Mouse (Mus musculus) cerebellum, postnatal 4 days (tissue): ENCODE measurements around the gene Arl1.
A peak's percentile ranks its signal among the peaks of the same experiment; 100 is the strongest.
"Not testable (repeated sequence)": the region's sequence is repeated elsewhere in the genome, so short reads cannot be mapped to it uniquely, and the experiment has no call there.

ENCODE experiments used
- DNase-seq, 2 experiments: peaks; one replicate each; pipeline ENCODE4 v3.0.0; 2022; ENCODE audit warnings: low spot score in 2 of 2, mixed read lengths in 1 of 2

Arl1 gene

DNA sequence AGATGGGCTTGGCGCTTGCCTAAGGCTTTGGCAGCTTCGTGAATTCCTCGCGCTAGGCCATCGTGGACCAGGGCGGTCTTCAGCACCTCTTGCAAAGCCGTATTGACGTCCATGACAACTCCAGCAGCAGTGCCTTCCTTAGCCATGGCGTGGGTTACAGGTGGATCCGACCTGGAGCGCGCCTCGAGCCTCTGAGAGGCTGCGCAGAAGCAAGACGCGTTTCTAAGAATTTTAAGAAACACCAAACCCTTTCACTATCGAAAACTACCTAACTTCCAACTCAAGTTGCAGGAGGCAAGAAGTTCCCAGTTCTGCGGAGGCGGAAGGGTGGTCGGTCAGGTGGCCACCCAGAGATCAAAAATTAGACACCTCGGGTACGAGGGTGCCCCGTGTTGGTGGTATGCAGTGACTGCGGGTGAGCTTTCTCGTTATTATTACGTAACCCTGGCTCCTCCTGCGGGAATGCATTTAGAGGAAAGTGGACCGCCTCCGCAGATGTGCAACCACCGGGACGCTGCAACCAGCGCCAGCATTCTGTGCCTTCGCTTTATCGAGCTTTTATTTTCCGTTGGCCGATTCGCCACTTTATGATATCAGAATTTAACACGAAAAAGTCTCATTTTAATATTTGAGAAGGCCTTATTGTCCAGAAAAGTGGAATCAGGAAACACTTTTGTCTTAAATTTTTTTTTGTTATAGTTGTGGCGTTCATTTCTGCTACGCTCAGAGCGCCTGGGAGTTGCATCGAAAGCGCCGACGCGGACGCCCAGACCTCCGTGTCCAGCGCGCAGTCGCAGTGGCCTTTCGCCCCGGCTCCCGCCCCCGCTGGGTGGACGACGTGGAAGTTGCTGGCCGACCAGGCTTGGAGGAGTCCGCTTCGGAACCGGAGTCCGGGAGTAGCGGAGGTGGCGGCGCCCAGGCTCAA lies at the start of gene Arl1:
TSS of gene Arl1 (plus strand) at position 288 of the 925 bp plus-strand sequence.
- peak; percentile 86 to 92 for DNase-seq

GRCm38 (mm10) chr10:88682904-88683563 lies 47.6 kb upstream of the Arl1 start:
- DNase-seq, result no peak

GRCm38 (mm10) chr10:88684925-88685324 lies 45.7 kb upstream of the Arl1 start, which contains the start of gene Spic:
TSS of gene Spic (minus strand) at chr10:88685015.
- no peak for DNase-seq

- DNase-seq, result no peak
Observed at GRCm38 (mm10) chr10:88700938-88701337, 29.7 kb upstream of the Arl1 start.

DNA sequence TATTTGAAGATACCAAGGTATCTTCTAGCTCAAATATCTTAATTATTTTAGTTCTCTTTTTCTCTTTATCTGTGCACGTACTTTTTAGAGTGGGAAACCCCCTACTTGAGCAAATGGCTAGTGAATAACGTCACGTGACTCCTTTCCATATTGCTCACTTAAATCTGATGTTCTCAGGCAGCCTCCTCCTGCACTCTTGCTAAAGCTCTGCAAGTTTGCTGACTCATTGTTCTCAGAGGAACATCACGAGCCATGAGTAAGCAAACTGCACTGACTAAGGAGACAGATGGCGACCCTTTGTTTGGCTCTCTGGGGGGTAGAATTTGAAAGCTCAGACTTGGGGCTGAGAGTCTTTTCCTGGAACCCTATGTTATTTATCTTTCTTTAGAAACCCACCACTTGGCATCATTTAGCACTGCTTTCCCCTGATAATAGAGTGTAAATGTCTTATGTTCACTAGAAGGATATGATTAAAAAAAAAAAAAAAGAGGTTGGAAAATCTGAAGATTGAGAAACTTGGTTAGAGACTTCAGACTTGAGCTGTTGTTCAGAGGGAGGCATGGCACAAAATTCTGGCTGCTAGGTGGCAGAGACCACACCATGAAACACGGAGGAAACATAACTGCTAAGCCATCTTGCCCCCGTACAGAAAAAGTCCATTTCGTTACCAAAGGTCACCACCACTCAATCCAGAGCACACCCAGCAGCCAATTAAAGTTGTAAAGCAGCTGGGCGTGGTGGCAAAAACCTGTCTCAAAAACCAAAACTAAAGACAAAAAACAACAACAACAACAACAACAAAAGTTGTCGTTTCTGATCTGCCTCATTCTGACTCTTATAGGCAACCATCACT lies 21.8 kb upstream of the Arl1 start:
- DNase-seq, result no peak

DNA sequence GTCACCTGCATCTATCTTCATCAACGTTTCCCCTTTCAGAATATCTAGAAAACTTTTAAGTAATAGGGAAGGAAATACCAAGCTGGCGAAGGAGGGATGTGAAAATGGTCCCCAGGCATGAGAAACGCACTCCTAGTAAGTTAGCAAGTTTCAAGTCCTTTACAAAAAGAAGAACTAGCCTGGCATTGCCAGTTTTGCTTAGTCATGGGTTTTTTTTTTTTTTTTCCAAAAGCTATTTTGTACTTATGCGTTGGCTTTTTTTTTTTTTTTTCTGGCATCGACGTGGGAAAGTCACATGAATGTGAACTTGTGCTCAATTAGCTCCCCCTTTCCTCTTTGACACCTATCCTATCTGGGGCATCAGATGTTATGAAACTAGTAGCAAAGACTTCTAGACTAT lies 18.3 kb upstream of the Arl1 start:
- no peak for DNase-seq

DNA sequence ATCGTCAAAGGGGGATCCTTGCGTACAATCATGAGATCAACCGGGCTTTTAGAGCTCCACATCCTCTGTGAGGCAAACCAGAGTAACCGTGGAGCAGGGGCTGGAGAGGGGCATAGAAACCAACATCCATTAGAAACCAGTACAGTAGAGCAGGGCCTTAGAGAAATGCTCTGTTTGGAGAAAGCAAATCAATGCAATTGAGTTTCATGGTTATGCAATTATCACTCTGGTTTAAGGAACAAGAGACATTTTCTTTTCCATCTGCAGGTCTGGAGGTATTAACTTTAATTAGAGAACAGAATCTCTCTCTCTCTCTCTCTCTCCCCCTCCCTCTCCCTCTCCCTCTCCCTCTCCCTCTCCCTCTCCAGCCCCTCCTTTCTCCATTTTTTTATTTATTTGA lies 15.9 kb upstream of the Arl1 start:
- no peak for DNase-seq

- DNase-seq, result no peak
Observed at GRCm38 (mm10) chr10:88715621-88716020, 15.0 kb upstream of the Arl1 start.

DNA sequence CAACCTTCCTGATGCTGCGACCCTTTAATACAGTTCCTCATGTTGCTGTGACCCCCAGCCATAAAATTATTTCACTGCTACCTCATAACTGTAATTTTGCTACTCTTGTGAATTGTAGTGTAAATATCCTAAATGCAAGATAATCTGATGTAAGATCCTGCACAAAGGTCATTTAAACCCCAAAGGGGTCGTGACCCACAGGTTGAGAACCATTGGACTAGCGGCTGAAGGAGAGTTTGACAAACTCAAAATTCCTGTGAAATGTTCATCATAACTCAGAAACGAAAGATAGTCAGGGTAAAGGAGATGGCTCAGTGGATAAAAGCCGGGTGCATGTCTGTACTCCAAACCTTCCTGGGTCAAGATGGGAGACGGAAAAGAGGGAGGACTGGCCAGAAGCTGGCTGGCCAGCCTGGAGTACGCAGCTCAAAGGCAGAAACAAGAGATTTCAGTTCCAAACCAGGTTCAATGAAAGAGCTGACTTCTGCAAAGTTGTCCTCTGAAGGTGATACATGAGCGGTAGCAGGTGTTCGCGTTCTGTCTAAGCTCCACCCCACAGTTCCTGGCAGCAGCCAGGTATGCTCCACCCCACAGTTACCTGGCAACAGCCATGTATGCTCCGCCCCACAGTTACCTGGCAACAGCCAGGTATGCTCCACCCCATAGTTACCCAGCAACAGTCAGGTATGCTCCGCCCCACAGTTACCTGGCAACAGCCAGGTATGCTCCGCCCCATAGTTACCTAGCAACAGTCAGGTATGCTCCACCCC lies 13.5 kb upstream of the Arl1 start:
- no peak for DNase-seq

- no peak for DNase-seq
Observed at GRCm38 (mm10) chr10:88717756-88718025, 13.0 kb upstream of the Arl1 start.

- DNase-seq, result no peak
Observed at GRCm38 (mm10) chr10:88719618-88720017, 11.0 kb upstream of the Arl1 start.

DNA sequence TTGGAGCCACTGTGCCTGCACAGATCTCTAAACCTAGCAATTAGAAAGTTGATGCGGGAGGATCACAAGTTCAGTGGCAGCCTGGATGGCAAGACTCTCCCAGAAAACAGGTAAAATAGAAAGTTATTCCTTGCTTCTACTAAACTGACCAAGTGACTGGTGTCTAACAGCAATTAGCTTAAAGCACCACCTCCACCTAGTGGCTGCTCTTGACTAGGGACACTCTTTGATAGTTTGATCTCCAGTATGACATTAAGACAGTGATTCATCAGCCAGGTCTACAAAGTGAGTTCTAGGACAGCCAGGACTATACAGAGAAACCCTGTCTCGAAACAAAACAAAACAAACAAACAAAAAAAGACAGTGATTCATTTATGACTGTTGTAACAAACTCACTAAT lies 5.3 kb upstream of the Arl1 start:
- peak in 1 of 2 experiments; percentile 11 for DNase-seq

DNA sequence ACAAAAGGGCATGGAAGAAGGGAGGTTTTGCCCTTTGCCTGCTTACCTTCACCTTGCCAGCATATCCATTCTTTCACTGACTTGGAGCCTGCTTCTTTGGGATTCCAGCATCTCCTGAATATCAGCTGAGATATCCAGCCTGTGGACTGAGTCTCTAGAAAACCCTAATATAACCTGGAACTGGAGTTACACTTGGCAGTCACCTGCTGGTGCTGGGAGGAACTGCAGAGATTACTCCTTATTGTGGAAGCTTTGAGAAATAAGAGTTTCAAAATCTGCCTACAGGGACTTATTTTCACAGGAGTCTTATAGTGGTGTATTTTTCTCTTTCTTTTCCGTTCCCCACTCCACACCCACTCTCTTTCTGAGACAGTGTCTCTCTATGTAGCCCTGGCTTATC lies 3.5 kb upstream of the Arl1 start:
- DNase-seq, result peak in 1 of 2 experiments; percentile 30

DNA sequence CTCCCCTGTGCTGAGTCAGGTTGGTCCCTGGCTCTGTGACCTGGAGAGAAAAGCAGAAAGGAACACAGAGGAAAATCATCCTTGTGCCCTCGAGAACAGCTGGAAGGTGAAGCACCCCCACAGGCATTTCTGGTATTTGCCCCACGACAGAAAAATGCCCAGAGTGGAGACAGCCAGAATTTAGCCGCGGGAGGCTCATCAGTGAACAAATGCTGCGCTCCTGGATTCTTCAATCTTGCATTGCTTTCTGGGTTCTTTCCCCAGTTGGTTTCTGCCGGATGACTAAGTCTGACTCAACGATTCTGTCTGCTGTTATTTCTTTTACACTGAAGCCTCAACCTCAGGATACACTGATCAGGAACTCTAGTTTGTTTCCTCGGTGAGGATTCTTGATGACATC lies 2.5 kb upstream of the Arl1 start:
- no peak for DNase-seq

DNA sequence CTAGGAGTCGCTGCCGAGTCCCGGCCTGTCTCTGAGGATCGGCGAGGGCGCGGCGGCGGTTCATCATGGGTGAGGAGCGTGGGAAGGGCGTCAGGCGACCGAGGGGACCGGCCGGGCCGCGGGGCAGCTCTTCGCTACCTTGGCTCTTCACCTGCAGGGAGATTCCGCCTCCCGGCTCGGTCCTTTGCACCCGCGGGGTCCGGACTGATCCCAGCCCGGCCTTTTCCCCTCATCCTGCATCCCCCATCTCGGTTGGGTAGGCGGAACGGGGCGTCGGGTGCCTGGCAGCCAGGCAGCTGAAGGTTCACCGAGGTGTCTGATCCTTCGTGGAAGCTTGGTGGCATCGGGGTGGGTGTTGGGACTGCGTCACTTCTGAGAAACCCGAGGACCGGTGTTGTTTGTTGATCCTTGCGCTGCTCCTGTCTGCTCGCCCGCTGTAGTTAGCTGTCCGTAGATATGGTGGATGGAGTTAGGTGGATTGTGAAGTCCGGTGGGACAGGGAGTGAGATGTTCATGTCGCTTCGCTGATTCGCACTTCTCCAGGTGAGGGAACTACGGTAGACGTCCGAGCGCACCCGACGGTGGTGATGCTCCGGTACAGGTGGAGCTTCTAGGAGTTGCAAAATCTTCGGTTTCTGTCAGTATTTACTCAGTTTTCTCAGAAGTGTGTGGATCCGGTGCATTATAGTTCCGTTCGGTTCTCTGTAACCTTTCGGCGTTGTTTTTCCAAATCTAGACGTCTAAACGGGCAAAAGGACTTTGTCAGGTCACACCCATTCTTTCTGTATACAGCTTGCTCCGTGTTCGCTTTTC lies 1.0 kb downstream of the Arl1 start:
- no peak for DNase-seq

- DNase-seq, result no peak
Observed at GRCm38 (mm10) chr10:88732309-88732622, 1.6 kb downstream of the Arl1 start.

GRCm38 (mm10) chr10:88739074-88739473 lies 8.4 kb downstream of the Arl1 start:
- DNase-seq, result not testable (repeated sequence)

DNA sequence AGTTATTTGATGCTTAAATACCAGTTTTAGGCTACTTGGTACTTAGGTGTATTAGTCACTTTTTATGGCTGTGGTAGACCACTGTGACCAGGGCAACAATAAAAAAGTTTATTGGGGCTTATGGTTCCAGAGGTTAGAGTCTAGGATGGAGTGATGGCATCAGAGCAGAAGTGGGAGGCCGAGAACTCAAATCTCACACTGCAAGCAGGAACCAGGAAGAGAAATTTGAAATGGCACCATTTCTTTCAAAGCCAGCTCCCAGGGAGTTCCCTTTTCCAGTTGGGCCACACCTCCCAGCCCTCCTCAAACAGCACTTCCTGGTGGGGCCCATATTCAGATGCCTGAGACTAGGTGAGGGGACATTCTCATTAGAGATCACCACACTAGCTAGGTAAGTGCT lies 9.2 kb downstream of the Arl1 start:
- DNase-seq, result no peak

DNA sequence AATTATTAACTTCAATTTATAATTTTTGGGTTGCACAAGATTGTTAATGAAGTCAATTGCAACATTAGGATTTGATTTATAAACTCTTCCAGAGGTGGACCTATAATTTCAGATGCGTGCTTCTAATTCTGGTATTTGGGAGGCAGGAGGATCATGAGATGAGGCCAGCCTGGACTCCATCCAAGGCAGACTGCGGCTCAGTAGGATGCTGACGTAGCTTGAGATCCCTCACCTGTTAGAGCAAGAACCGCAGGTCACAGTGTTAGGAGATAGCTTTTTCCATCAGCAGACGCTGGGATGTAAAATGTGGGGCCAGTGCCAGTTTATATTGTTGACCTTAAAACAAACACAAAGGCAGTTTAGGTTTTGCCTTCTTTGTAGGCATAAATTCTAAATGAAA lies 10.1 kb downstream of the Arl1 start:
- DNase-seq, result no peak

DNA sequence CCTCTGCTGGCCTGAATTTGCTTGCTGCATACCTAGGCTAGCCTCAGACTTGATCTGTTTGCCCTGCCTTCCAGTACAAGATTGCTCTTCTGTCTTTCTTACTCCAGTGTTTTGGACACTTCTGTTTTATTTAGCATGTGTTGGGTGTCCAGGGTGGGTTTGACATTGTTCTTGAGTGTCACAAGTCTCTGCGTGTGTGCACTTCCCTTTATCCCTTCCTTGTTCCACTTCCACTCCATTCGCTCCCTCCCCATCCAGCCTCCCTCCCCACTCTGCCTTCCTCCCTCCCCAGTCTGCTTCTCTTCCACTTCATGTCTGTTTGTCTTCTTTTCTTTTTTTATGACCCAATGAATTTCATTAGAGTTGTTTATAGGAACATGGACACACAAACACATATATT lies 10.8 kb downstream of the Arl1 start:
- DNase-seq, result no peak
